Mouse (Mus musculus) hindbrain, embryonic 16.5 days (tissue): ENCODE data around the gene Gm20458. TPM values are rescaled to one million over a fixed set of nuclear protein-coding genes. Genes with fewer than 3 reads are reported as not detected.
A peak's percentile ranks its signal among the peaks of the same experiment; 100 is the strongest.

Experiments used
- ATAC-seq: fragments of 200-750 bp; cut with Nextera tagmentation; 2 replicates; pipeline ENCODE4 v1.8.0; 2017; ENCODE audit warnings: moderate TSS enrichment, moderate library complexity
- H3K27ac ChIP-seq: fragments of 300-500 bp; sonication (generic); 2 replicates; pipeline ENCODE4 v1.5.1; 2014; ENCODE audit warnings: low read depth, mild to moderate bottlenecking, control low read depth, low read length, moderate library complexity
- H3K27me3 ChIP-seq: fragments of 300-500 bp; sonication (generic); replicated peaks from 2 replicates; pipeline ENCODE4 v1.6.1; 2014; ENCODE audit warnings: low read length; ENCODE audit not compliant: control insufficient read depth, insufficient read depth
- H3K36me3 ChIP-seq: fragments of 300-500 bp; sonication (generic); 2 replicates; pipeline ENCODE4 v1.6.1; 2014; ENCODE audit warnings: mild to moderate bottlenecking, low read length, moderate library complexity, mixed read lengths; ENCODE audit not compliant: control insufficient read depth, insufficient read depth
- H3K4me1 ChIP-seq: fragments of 300-500 bp; sonication (generic); 2 replicates; pipeline ENCODE4 v1.6.1; 2014; ENCODE audit warnings: low read depth, low read length; ENCODE audit not compliant: control insufficient read depth, insufficient read depth
- H3K4me2 ChIP-seq: fragments of 300-500 bp; sonication (generic); 2 replicates; pipeline ENCODE4 v1.6.1; 2014; ENCODE audit warnings: mild to moderate bottlenecking, low read length, control low read depth, moderate library complexity
- H3K4me3 ChIP-seq: fragments of 300-500 bp; sonication (generic); 2 replicates; pipeline ENCODE4 v1.5.1; 2014; ENCODE audit warnings: mild to moderate bottlenecking, low read length, control low read depth, moderate library complexity
- H3K9ac ChIP-seq: fragments of 300-500 bp; sonication (generic); 2 replicates; pipeline ENCODE4 v1.6.1; 2014; ENCODE audit warnings: low read depth, mild to moderate bottlenecking, control low read depth, low read length, moderate library complexity
- H3K9me3 ChIP-seq: fragments of 300-500 bp; sonication (generic); 2 replicates; pipeline ENCODE4 v1.6.1; 2014; ENCODE audit warnings: mild to moderate bottlenecking, low read length, moderate library complexity; ENCODE audit not compliant: control insufficient read depth
- WGBS: fragments of 180-500 bp; shearing (Covaris S2); extraction: QIAGEN DNeasy Blood & Tissue Kit; methylation state at CpG from one replicate; pipeline ENCODE4 v1.1.7; 2014; 5-methylcytosine and 5-hydroxymethylcytosine counted together
- polyA plus RNA-seq: library from polyadenylated mRNA; unstranded; fragments of >200 nt; fragmentation: Nextera tagmentation; extraction: Ambion mirVana; gene quantifications from 2 replicates; pipeline ENCODE4 v1.2.1, GENCODE M21; 2015

The Gm20458 gene
- polyA plus RNA-seq, 1 experiment from 2014 or later, result 12.3 TPM

- H3K4me1 ChIP-seq, result peaks cover 12% of the 10 kb centered on the region
- H3K27ac ChIP-seq, result peak within 1 kb of the TSS; percentile 30
- 1% methylated on average over 26 of the region's 26 CpGs for WGBS
- ATAC-seq, result peak; percentile 57
- no peaks in the 10 kb centered on the region for H3K27me3 ChIP-seq
- H3K4me3 ChIP-seq, result peak within 1 kb of the TSS; percentile 87
- H3K9me3 ChIP-seq, result no peaks in the 10 kb centered on the region
- peak within 1 kb of the TSS; percentile 80 for H3K9ac ChIP-seq
- H3K36me3 ChIP-seq, result no peaks in the 10 kb centered on the region
- peak within 1 kb of the TSS; percentile 100 for H3K4me2 ChIP-seq
Measured at GRCm38 (mm10) chr2:164485681-164486257, 25.0 kb downstream of the Gm20458 start, which contains the start of gene Dbndd2. Gene Dbndd2, plus strand, starts transcription at chr2:164486106.

DNA sequence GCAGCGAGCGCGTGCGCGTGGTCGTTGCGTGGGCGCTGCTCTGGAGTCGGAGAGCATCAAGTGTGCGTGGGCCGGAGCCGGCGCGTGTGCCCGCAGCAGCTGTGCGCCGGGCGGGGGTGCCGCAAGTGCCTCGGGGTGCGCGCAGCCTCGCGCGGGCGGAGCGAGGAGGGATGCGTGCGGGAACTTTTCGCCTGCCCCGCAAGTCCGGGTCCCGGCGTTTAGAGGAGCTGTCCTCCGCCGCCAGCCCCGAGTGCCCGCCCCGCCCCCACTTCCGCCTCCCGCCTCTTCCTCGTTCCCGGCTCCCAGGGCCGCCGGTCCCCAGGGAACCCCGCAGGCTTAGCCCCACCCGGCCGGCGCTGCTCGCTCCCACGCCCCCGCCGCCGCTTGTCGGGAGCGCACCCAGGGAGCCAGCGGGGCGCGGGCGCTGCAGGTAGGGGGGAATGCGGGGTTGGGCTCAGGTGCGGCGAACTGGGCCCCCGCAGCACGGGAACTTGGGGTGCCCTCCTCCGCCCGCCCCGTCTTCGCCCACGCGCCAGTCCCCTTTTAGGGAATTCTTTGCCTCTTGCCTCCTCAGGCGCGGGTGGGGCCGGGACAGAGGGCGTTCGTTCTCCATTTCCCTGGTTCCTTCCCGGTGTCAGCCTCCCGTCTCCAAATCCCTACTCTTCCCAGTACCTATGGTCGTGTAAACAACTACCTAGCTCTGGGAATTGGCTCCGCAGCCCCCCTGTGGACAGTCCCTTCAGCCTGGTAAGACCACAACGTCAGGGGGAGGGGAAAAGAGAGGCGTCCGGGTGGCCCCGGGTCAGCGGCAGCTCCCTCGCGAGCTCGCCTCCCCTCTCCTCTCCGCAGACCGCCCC is 25.7 kb downstream of the Gm20458 start:
- 0% methylated on average over 52 of the region's 90 CpGs for WGBS
- Histone ChIP-seq H3K9ac (peak overlapping the region; percentile 80), H3K9me3 (no peaks in the 10 kb centered on the region), H3K4me3 (peak overlapping the region; percentile 87), H3K27ac (peak overlapping the region; percentile 30; the same call in 1 of the 2 replicates), H3K27me3 (no peaks in the 10 kb centered on the region), H3K4me2 (peak overlapping the region; percentile 100), H3K4me1 (peaks cover 12% of the 10 kb centered on the region), H3K36me3 (no peaks in the 10 kb centered on the region)
- peak; percentile 65 for ATAC-seq

GRCm38 (mm10) chr2:164487115-164487527 is 26.4 kb downstream of the Gm20458 start:
- Histone ChIP-seq H3K36me3 (no peaks in the 10 kb centered on the region), H3K9ac (peak overlapping the region; percentile 80), H3K9me3 (no peaks in the 10 kb centered on the region), H3K4me3 (peak overlapping the region; percentile 87), H3K4me1 (peaks cover 12% of the 10 kb centered on the region), H3K27ac (peak overlapping the region; percentile 30; the same call in 1 of the 2 replicates), H3K4me2 (peak overlapping the region; percentile 100), H3K27me3 (no peaks in the 10 kb centered on the region)
- ATAC-seq, result no peak
- WGBS, result 13% methylated on average over 11 of the region's 11 CpGs

DNA sequence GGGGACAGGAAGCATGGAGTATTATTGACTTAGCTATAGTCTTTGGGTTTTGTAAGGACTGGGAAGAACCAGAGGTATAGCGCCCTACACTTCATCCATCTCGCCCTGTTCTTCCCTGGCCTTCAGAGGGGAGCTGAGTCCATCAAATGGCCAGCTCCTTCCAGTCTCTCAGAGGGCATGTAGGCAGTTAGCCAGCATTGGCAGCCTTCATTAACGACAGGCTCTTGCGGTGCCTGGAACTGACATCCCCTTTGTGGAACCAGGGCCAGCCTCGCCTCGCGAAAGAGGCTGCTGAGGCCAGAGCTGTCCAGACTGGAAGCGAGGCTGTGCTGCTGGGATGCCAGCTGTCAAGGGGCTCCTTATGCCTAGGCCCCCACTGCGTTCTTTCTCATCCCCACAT is 27.0 kb downstream of the Gm20458 start:
- ATAC-seq, result peak; percentile 31; the same call in 1 of the 2 replicates
- Histone ChIP-seq H3K36me3 (no peaks in the 10 kb centered on the region), H3K4me2 (peak overlapping the region; percentile 100), H3K9ac (no peak overlapping the region; the same call in 1 of the 2 replicates), H3K27me3 (no peaks in the 10 kb centered on the region), H3K4me3 (no peak overlapping the region), H3K9me3 (no peaks in the 10 kb centered on the region), H3K4me1 (peaks cover 12% of the 10 kb centered on the region), H3K27ac (no peak overlapping the region)
- 53% methylated on average over 9 of the region's 9 CpGs for WGBS

GRCm38 (mm10) chr2:164494126-164494525 is 33.4 kb downstream of the Gm20458 start:
- peaks cover 15% of the 10 kb centered on the region for H3K4me1 ChIP-seq
- no peaks in the 10 kb centered on the region for H3K27me3 ChIP-seq
- peaks cover under 1% of the 10 kb centered on the region; the same call in 1 of the 2 replicates for H3K36me3 ChIP-seq
- no peak overlapping the region for H3K4me3 ChIP-seq
- no peak overlapping the region for H3K4me2 ChIP-seq
- no peak overlapping the region for H3K9ac ChIP-seq
- ATAC-seq, result peak; percentile 70
- no peaks in the 10 kb centered on the region for H3K9me3 ChIP-seq
- WGBS, result 44% methylated on average over 2 of the region's 2 CpGs
- no peak overlapping the region; the same call in 1 of the 2 replicates for H3K27ac ChIP-seq

GRCm38 (mm10) chr2:164496331-164496730 is 35.6 kb downstream of the Gm20458 start:
- ATAC-seq, result no peak
- no peaks in the 10 kb centered on the region for H3K9me3 ChIP-seq
- 63% methylated on average over 1 of the region's 1 CpGs for WGBS
- H3K4me3 ChIP-seq, result no peak overlapping the region; the same call in 1 of the 2 replicates
- H3K27ac ChIP-seq, result no peak overlapping the region
- H3K4me2 ChIP-seq, result no peak overlapping the region; the same call in 1 of the 2 replicates
- H3K27me3 ChIP-seq, result no peaks in the 10 kb centered on the region
- peaks cover 15% of the 10 kb centered on the region for H3K4me1 ChIP-seq
- H3K9ac ChIP-seq, result no peak overlapping the region
- peaks cover 7% of the 10 kb centered on the region; the same call in 1 of the 2 replicates for H3K36me3 ChIP-seq

- H3K4me3 ChIP-seq, result peak within 1 kb of the TSS; percentile 68
- H3K9me3 ChIP-seq, result no peaks in the 10 kb centered on the region
- H3K4me1 ChIP-seq, result peaks cover 15% of the 10 kb centered on the region
- H3K9ac ChIP-seq, result peak within 1 kb of the TSS; percentile 87
- H3K4me2 ChIP-seq, result peak within 1 kb of the TSS; percentile 87
- peaks cover 12% of the 10 kb centered on the region; the same call in 1 of the 2 replicates for H3K36me3 ChIP-seq
- peak; percentile 94 for ATAC-seq
- 4% methylated on average over 43 of the region's 43 CpGs for WGBS
- no peaks in the 10 kb centered on the region for H3K27me3 ChIP-seq
- peak within 1 kb of the TSS; percentile 86 for H3K27ac ChIP-seq
Measured at GRCm38 (mm10) chr2:164496847-164497690, 36.3 kb downstream of the Gm20458 start, which contains the start of gene Pigt. Gene Pigt, plus strand, starts transcription at chr2:164497520.

- ATAC-seq, result peak; percentile 43
- H3K27me3 ChIP-seq, result no peaks in the 10 kb centered on the region
- H3K9ac ChIP-seq, result peak overlapping the region; percentile 87
- no peaks in the 10 kb centered on the region for H3K9me3 ChIP-seq
- 0 out of 2 replicates have a peak overlapping the region, but pooled peaks have one; percentile 55 for H3K27ac ChIP-seq
- peaks cover 15% of the 10 kb centered on the region for H3K4me1 ChIP-seq
- H3K4me2 ChIP-seq, result peak overlapping the region; percentile 87
- WGBS, result 6% methylated on average over 21 of the region's 21 CpGs
- peak overlapping the region; percentile 68 for H3K4me3 ChIP-seq
- H3K36me3 ChIP-seq, result peaks cover 18% of the 10 kb centered on the region; the same call in 1 of the 2 replicates
Measured at GRCm38 (mm10) chr2:164497691-164498268, 37.0 kb downstream of the Gm20458 start.
